Mouse (Mus musculus) midbrain, embryonic 11.5 days (tissue): ENCODE measurements around the gene Ttc39b. TPM values are rescaled to one million over a fixed set of nuclear protein-coding genes. Genes with fewer than 3 reads are reported as not detected.

Source experiments
- ATAC-seq: fragments of 200-750 bp; cut with Nextera tagmentation; 2 replicates; pipeline ENCODE4 v1.8.0; 2017; ENCODE audit warnings: moderate TSS enrichment, moderate library complexity; ENCODE audit not compliant: low FRiP score
- DNase-seq: peaks from one replicate; pipeline ENCODE4 v3.0.0; 2015; ENCODE audit warnings: low spot score; ENCODE audit errors: missing footprints
- H3K27ac ChIP-seq: fragments of 300-500 bp; sonication (generic); 2 replicates; pipeline ENCODE4 v1.5.1; 2014; ENCODE audit warnings: low read depth, low read length
- H3K27me3 ChIP-seq: fragments of 300-500 bp; sonication (generic); 2 replicates; pipeline ENCODE4 v1.6.1; 2014; ENCODE audit warnings: mild to moderate bottlenecking, low read length, moderate library complexity, mixed read lengths; ENCODE audit not compliant: control insufficient read depth, insufficient read depth
- H3K36me3 ChIP-seq: fragments of 300-500 bp; sonication (generic); 2 replicates; pipeline ENCODE4 v1.6.1; 2014; ENCODE audit warnings: mild to moderate bottlenecking, low read length, moderate library complexity, mixed read lengths; ENCODE audit not compliant: control insufficient read depth, insufficient read depth
- H3K4me1 ChIP-seq: fragments of 300-500 bp; sonication (generic); 2 replicates; pipeline ENCODE4 v1.6.1; 2014; ENCODE audit warnings: low read length; ENCODE audit not compliant: control insufficient read depth, insufficient read depth
- H3K4me2 ChIP-seq: fragments of 300-500 bp; sonication (generic); 2 replicates; pipeline ENCODE4 v1.6.1; 2014; ENCODE audit warnings: mild to moderate bottlenecking, moderate library complexity
- H3K4me3 ChIP-seq: fragments of 300-500 bp; sonication (generic); 2 replicates; pipeline ENCODE4 v1.5.1; 2014; ENCODE audit warnings: low read depth, low read length
- H3K9ac ChIP-seq: fragments of 300-500 bp; sonication (generic); 2 replicates; pipeline ENCODE4 v1.6.1; 2014; ENCODE audit warnings: low read length
- H3K9me3 ChIP-seq: fragments of 300-500 bp; sonication (generic); 2 replicates; pipeline ENCODE4 v1.6.1; 2016; ENCODE audit warnings: low read length; ENCODE audit not compliant: control insufficient read depth
- WGBS: fragments of 180-500 bp; shearing (Covaris S2); extraction: QIAGEN DNeasy Blood & Tissue Kit; methylation state at CpG from one replicate; pipeline ENCODE4 v1.1.7; 2014; 5-methylcytosine and 5-hydroxymethylcytosine counted together
- polyA plus RNA-seq: library from polyadenylated mRNA; unstranded; fragments of >200 nt; fragmentation: Nextera tagmentation; extraction: Ambion mirVana; gene quantifications from 2 replicates; pipeline ENCODE4 v1.2.1, GENCODE M21; 2014

Ttc39b gene
- polyA plus RNA-seq, 1 experiment from 2014 or later = 1.9 TPM

DNA sequence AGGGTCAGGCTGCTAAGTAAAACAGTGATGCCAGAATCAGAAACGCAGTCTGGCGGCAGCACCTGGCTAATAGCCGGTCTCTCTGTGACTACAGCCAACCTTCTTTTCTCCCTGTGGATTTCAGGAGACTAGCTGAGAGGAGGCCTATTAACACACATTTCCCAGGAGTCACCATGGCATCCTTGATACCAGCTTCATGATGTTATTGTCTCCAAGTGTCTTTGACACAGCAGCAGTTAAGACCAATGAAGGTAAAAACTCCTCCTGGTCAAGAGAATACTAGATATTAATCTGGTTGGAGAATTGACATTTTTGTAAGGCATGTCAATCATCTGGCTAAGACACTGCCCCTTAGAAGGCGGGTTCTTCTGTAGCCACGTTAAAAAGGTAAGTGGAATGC, 1.3 kb upstream of the Ttc39b start:
- H3K9ac ChIP-seq = no peak overlapping the region
- H3K36me3 ChIP-seq = no peaks in the 10 kb centered on the region
- H3K4me1 ChIP-seq = no peaks in the 10 kb centered on the region; the same call in 1 of the 2 replicates
- ATAC-seq (no peak), DNase-seq (no peak)
- WGBS = 65% methylated on average over 5 of the region's 5 CpGs
- H3K9me3 ChIP-seq = no peaks in the 10 kb centered on the region
- peaks cover 3% of the 10 kb centered on the region; the same call in 1 of the 2 replicates for H3K27me3 ChIP-seq
- no peak overlapping the region for H3K4me2 ChIP-seq
- H3K4me3 ChIP-seq = no peak overlapping the region
- no peak overlapping the region for H3K27ac ChIP-seq

DNA sequence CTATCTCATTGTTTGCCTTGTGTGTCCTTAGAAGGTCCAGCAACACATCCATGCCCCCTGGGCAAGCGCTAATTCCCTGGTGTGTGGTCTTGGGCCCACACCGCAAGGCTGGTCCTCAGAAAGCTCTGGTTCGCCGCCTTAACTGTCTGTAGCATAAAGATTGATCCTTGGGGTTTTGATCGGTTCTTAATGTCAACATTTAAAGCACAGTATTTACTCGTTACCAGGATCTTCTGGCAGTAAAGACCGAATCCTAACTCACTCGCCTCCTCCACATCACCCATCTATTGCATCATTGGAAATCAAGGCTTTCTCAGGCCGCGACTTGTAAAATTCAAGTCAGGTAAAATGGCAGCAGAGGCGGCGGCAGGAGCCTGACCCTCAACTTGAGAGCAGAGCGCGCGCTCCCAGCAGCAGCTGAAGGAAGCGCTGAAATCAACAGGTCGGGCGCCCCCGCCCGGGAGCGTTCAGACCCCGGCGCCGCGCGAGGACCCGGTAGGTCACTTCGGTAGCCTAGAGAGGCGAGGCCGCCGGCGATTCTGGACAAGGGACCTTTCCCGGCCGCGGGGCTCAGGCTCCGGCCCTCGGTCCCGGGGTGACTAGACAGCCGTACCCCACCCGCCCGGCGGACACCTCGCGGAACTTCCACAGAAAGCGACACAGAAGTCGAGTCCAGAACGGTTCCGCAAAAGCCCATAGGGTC, 703 bp downstream of the Ttc39b start:
- Histone ChIP-seq H3K36me3 (no peaks in the 10 kb centered on the region), H3K4me3 (peak overlapping the region; percentile 68), H3K9me3 (no peaks in the 10 kb centered on the region), H3K27me3 (peaks cover 3% of the 10 kb centered on the region; the same call in 1 of the 2 replicates), H3K9ac (peak overlapping the region; percentile 61), H3K4me2 (peak overlapping the region; percentile 100), H3K4me1 (no peaks in the 10 kb centered on the region; the same call in 1 of the 2 replicates), H3K27ac (no peak overlapping the region)
- 3% methylated on average over 47 of the region's 48 CpGs for WGBS
- DNase-seq (peak; percentile 95), ATAC-seq (peak; percentile 65; the same call in 1 of the 2 replicates)

DNA sequence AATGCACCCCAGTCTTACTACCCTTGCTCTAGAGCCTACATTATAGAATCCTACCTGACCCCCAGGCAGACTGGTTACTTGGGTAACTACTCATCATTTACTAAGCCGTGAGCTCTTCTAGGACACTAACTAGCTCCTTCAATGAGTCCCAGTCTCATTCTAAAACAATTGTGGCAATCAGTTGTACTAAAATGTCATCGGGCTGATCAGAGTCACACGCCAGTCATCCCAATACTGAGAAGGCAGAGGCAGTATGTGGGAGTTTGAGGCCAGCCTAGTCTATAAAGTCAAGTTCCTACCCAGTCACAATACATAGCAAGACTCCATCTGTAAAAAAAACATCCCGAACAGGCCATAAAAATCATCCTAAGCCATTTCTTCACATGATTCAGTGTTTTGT, 4.3 kb downstream of the Ttc39b start:
- WGBS = 87% methylated on average over 4 of the region's 4 CpGs

DNA sequence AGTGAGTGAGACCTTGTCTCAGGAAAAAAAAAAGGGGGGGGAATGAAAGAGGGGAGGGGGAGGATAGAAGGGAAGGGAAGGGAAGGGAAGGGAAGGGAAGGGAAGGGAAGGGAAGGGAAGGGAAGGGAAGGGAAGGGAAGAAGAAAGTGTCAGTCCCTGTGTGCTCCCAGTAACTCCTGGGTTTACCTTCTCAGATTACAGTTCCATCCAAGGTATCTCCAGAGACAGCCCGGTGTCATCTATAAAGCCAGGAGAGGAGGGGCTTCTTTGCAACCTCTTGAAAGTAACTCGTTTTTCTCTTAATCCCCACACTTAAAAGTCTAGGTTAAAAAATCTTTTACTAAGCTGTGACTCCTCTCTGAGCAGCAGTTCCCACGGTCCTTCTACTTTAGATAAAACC, 5.3 kb downstream of the Ttc39b start:
- H3K4me3 ChIP-seq = no peak overlapping the region
- H3K36me3 ChIP-seq = no peaks in the 10 kb centered on the region
- peaks cover 3% of the 10 kb centered on the region; the same call in 1 of the 2 replicates for H3K27me3 ChIP-seq
- H3K9ac ChIP-seq = no peak overlapping the region
- no peak for ATAC-seq
- no peaks in the 10 kb centered on the region for H3K9me3 ChIP-seq
- no peak overlapping the region for H3K27ac ChIP-seq
- H3K4me2 ChIP-seq = no peak overlapping the region
- no peaks in the 10 kb centered on the region; the same call in 1 of the 2 replicates for H3K4me1 ChIP-seq
- peak; percentile 68 for DNase-seq
- WGBS = 33% methylated on average over 3 of the region's 3 CpGs

More for the DNA sequence above, 4.3 kb downstream of the Ttc39b start:
- no peak for ATAC-seq
- Histone ChIP-seq H3K27me3 (peaks cover 3% of the 10 kb centered on the region; the same call in 1 of the 2 replicates), H3K4me3 (no peak overlapping the region), H3K9me3 (no peaks in the 10 kb centered on the region), H3K9ac (no peak overlapping the region), H3K4me2 (no peak overlapping the region), H3K36me3 (no peaks in the 10 kb centered on the region), H3K4me1 (no peaks in the 10 kb centered on the region; the same call in 1 of the 2 replicates), H3K27ac (no peak overlapping the region)
- DNase-seq = peak; percentile 56

- no peaks in the 10 kb centered on the region for H3K9me3 ChIP-seq
- H3K4me3 ChIP-seq = no peak overlapping the region
- no peak overlapping the region for H3K4me2 ChIP-seq
- peaks cover under 1% of the 10 kb centered on the region; the same call in 1 of the 2 replicates for H3K27me3 ChIP-seq
- no peak overlapping the region for H3K9ac ChIP-seq
- no peaks in the 10 kb centered on the region for H3K36me3 ChIP-seq
- WGBS = 77% methylated on average over 3 of the region's 3 CpGs
- DNase-seq = peak; percentile 33
- ATAC-seq = no peak
- H3K4me1 ChIP-seq = no peaks in the 10 kb centered on the region
- H3K27ac ChIP-seq = no peak overlapping the region
Observed at GRCm38 (mm10) chr4:83317826-83318348, 6.2 kb downstream of the Ttc39b start.

- Histone ChIP-seq H3K36me3 (no peaks in the 10 kb centered on the region), H3K9ac (no peak overlapping the region), H3K9me3 (no peaks in the 10 kb centered on the region), H3K27me3 (no peaks in the 10 kb centered on the region), H3K4me1 (no peaks in the 10 kb centered on the region), H3K4me2 (no peak overlapping the region), H3K4me3 (no peak overlapping the region), H3K27ac (no peak overlapping the region)
- 81% methylated on average over 3 of the region's 3 CpGs for WGBS
- DNase-seq (no peak), ATAC-seq (no peak)
Observed at GRCm38 (mm10) chr4:83316718-83317117, 7.3 kb downstream of the Ttc39b start.

DNA sequence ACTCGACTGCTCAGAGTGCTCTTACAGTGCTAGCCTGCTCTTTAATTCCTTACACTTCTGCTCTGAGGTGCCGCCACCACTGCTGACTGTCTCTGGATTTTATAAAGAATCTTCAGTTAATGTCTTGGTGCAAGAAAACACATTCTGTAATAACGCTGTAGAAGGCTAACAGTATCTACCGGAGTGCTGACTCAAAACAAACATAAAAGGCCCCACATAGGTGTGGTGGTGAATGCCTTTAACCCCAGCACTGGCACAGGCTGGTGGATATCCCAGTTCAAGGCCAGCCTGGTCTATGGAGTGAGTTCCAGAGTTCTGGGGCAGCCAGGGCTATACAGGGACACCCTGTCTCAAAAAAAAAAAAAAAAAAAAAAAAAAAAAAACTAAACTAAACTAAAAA, 8.1 kb downstream of the Ttc39b start:
- ATAC-seq (no peak), DNase-seq (peak; percentile 45)
- Histone ChIP-seq H3K4me2 (no peak overlapping the region), H3K4me1 (no peaks in the 10 kb centered on the region), H3K9me3 (no peaks in the 10 kb centered on the region), H3K36me3 (no peaks in the 10 kb centered on the region), H3K9ac (no peak overlapping the region), H3K27me3 (no peaks in the 10 kb centered on the region), H3K27ac (no peak overlapping the region), H3K4me3 (no peak overlapping the region)
- 75% methylated on average over 4 of the region's 4 CpGs for WGBS

- Histone ChIP-seq H3K4me3 (no peak overlapping the region), H3K4me2 (no peak overlapping the region), H3K9me3 (no peaks in the 10 kb centered on the region), H3K27ac (no peak overlapping the region), H3K9ac (no peak overlapping the region), H3K4me1 (no peaks in the 10 kb centered on the region), H3K27me3 (no peaks in the 10 kb centered on the region), H3K36me3 (no peaks in the 10 kb centered on the region)
- ATAC-seq (no peak), DNase-seq (peak; percentile 74)
- WGBS = 60% methylated on average over 13 of the region's 13 CpGs
Observed at GRCm38 (mm10) chr4:83314922-83315881, 8.9 kb downstream of the Ttc39b start.
